Mouse (Mus musculus): ENCODE measurements around the gene Ccp110.

DNA sequence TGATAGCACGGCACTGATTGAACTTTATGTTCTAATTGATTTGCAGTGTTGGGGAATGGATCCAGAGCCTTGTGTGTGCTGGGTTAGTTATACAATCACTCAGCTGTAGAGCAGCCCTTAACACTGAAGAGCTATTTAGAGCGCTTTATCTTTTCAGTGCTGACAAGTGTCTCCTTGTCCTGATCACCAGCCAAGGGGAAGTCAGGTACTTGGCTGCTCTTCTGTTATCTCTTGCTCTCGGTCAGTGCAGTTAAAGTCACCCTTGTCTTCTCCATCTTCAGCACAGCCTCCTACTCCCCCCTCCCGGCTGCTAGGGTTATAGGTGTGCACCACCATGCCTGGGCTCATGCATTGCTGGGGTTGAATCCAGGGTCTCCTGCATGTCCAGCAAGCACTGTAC lies 35.5 kb upstream of the Ccp110 start:
- TF ChIP-seq CTCF (IDR thresholded peaks at IDR 0.05; ENCODE audit: extremely low read depth, insufficient read depth, low read length), result no peak
- no peak for TF ChIP-seq POLR2A (IDR thresholded peaks at IDR 0.05; ENCODE audit: extremely low read depth, insufficient read depth, low read length)

All from cortical plate, adult 2 months (tissue).